Mouse (Mus musculus) bone marrow macrophage, adult 2 months (primary cell): ENCODE measurements around the gene Zic3.

Experiments used
- CTCF ChIP-seq: IDR thresholded peaks from 2 replicates; pipeline ENCODE4 v1.5.1; 2012; ENCODE audit warnings: low read depth, mild to moderate bottlenecking, low read length, moderate library complexity
- POLR2A ChIP-seq: IDR thresholded peaks from 2 replicates; pipeline ENCODE4 v1.6.1; 2012; ENCODE audit warnings: mild to moderate bottlenecking, low read depth, low read length, borderline replicate concordance

- TF ChIP-seq CTCF, result no peak
- no peak for TF ChIP-seq POLR2A
These were observed 15.8 kb downstream of the Zic3 start for GRCm38 (mm10) chrX:58038061-58039007.
